Mouse (Mus musculus): ENCODE results near the gene Pelo.

Pelo gene

DNA sequence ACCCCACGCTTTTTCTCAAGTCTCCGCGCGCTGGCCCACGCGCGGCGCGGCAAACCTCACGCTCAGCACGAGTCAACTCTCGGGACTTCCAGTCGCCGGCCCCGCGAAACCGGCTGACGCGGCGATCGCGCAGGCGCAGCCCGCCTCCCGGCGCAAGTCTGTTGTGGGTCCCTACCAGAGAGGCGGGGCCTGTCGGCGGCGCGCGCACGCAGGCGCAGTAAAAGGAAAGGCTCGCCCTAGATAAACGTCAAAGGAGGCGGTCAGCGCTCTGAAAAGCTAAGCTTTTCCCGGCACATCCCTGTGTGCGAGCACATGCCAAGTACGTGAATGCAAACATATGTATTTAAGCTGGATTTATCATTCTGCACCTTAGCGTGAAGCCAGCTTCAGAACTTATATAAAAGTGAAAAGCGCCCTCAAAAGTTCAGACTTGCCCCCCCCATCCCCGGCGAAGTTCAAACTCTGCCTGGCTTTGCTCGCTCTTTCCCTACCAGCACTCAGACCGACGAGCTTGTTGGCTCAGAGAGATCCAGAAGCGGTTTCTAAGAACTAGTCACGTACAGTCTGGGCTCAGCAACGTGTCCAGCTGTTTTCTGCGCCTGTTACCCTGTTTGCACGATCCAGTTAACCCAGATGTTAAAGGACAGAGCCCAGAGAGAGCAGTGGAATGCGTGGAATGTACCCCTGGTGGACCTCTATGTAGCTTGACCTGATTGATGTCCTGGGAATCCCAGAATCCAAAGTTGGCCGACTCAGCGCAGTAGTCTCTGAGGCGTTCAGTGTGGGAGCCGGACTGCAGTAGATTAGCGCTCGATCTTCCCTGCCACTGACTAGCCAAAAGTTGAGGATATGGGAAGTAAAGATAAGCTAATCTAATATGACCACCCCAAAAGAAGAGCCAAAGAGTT lies at the start of gene Pelo:
Gene Pelo (minus strand): TSS at position 118 of the 908 bp plus-strand sequence.
- DNase-seq = peak; percentile 96 to 97

- DNase-seq = no peak
These were observed 48.5 kb upstream of the Pelo start for GRCm38 (mm10) chr13:115138513-115138912.

- no peak for DNase-seq
These were observed 46.8 kb upstream of the Pelo start for GRCm38 (mm10) chr13:115136761-115137160.

GRCm38 (mm10) chr13:115132435-115132834 lies 42.4 kb upstream of the Pelo start:
- DNase-seq = no peak

- DNase-seq = no peak
These were observed 41.4 kb upstream of the Pelo start for GRCm38 (mm10) chr13:115131381-115131780.

DNA sequence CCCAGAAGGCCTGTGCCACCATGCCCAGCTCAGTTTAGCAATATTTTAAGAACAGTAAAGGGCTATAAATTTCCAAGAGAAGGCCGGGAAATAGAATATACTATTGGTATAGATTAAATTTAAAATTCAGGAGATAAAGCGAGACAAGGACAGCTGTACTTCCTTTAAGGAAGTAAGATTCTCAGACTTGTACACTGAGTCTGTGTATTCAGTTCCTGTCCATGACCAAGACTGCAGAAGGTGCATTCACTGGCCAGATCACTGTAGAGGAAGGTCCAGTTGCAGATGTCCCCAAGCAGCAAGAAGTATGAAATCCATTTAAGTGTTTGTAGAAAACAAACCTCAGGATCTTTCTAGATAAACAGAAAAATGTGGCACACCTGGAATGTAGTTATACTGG lies 40.0 kb upstream of the Pelo start:
- DNase-seq = no peak

DNA sequence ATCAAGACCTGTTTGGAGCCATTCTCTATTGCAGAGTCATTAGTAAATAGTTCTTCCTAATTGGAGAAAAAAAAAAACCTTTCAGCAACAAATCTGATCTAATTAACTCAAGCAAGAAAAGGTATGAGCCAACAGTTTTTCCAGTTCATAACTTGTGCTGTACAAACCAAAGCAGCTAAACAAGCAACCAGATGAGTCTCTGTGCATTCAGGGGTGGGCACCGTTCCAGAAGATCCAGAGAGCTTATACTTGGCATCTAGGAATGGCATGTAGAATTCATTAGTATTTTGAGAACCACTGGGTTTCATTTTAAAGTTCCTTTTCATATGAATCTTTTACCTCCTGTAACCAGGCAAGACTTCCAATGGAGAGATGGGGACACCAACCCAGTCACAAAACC lies 37.8 kb upstream of the Pelo start:
- DNase-seq = no peak

- no peak for DNase-seq
These were observed 36.5 kb upstream of the Pelo start for GRCm38 (mm10) chr13:115126534-115126933.

GRCm38 (mm10) chr13:115125130-115125529 lies 35.1 kb upstream of the Pelo start:
- DNase-seq = no peak

GRCm38 (mm10) chr13:115124521-115124920 lies 34.5 kb upstream of the Pelo start:
- no peak for DNase-seq

- no peak for DNase-seq
These were observed 28.8 kb upstream of the Pelo start for GRCm38 (mm10) chr13:115118756-115119155.

GRCm38 (mm10) chr13:115118195-115118594 lies 28.2 kb upstream of the Pelo start:
- no peak for DNase-seq

- no peak for DNase-seq
These were observed 27.1 kb upstream of the Pelo start for GRCm38 (mm10) chr13:115116930-115117621.

DNA sequence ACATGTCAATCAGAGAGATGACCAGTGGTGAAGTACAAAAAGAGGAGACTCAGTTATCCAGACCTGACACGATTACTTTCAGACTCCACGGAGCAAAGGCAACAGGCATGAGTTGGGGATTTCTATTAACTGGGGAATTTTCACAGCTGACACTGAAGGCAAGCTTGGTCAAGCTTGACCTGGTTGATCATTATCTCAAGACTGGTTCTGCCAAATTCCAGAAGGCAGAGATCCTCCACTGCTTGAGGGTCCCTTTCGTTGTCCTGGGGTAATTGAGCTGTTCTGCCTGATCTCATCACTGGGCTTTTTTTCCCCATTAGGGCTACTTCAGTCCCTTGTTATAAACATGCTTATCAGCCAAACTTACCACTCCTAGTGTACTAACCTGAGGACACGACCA lies 19.6 kb upstream of the Pelo start:
- DNase-seq = no peak

- DNase-seq = no peak
These were observed 17.4 kb upstream of the Pelo start for GRCm38 (mm10) chr13:115107436-115107835.

- DNase-seq = no peak
These were observed 16.2 kb upstream of the Pelo start for GRCm38 (mm10) chr13:115106183-115106582.

- no peak for DNase-seq
These were observed 12.8 kb upstream of the Pelo start for GRCm38 (mm10) chr13:115102754-115103153.

DNA sequence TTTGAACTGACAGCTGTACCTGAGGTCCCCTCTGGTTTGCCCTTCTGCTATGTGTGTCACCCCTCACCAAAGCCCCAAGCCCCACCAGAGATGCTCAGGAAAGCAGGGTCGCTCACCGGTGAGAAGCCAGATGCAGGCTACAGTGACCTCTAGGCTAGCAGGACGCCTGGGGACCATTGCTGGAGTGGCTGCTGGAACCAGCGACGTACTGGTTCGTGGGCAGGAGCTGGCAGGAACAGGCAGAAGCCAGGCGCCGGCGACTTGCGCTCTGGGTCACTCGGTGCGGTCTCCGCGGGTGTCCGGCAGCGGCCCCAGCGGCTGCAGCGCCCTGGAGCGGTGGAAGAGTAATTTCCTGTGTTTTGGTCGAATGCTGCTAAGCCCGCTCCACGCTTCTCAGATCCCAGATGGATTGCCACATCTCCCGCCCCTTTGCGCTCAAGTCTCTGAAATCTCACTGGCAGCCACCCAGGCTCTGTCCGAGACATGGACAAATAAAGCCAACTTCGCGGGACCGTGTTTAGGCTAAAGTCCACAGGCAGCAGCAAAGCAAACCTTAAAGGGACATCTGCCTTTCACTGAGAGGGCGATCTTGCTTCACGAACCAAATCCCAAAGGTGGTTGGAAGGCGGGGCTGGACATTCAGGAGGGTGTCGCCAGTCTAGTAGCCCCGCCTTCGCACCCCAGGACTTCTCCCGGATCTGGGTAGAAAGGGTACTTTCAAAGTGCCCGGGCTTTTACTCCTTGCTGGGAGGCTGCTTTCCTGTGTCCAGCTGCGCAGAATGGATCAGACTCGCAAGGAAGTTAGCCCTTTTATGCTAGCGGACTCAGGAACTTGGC lies 11.6 kb upstream of the Pelo start, which contains the start of the genes Gm49395 and Itga1:
Gene Gm49395 (minus strand): TSS at position 567 of the 837 bp plus-strand sequence.
Gene Itga1 (minus strand): TSS at position 610 of the 837 bp plus-strand sequence.
- peak in 1 of 2 experiments; percentile 15 for DNase-seq

- DNase-seq = no peak
These were observed 10.6 kb upstream of the Pelo start for GRCm38 (mm10) chr13:115100381-115101177.

GRCm38 (mm10) chr13:115099381-115099780 lies 9.4 kb upstream of the Pelo start:
- no peak for DNase-seq

GRCm38 (mm10) chr13:115098227-115098626 lies 8.2 kb upstream of the Pelo start:
- no peak for DNase-seq

GRCm38 (mm10) chr13:115096965-115097364 lies 7.0 kb upstream of the Pelo start:
- no peak for DNase-seq

Data from B cell, adult 2 months (primary cell).